Mouse (Mus musculus) cortical plate, adult 2 months (tissue): Measurements from ENCODE around the gene Anks1b.

ENCODE experiments used
- CTCF ChIP-seq: fragments of 200-500 bp; IDR thresholded peaks from 2 replicates; pipeline ENCODE4 v1.5.1; 2011; ENCODE audit warnings: mild to moderate bottlenecking, control low read depth, low read length; ENCODE audit not compliant: insufficient read depth; ENCODE audit errors: extremely low read depth
- POLR2A ChIP-seq: fragments of 200-500 bp; IDR thresholded peaks from 2 replicates; pipeline ENCODE4 v1.6.1; 2011; ENCODE audit warnings: mild to moderate bottlenecking, low read length, control low read depth; ENCODE audit not compliant: insufficient read depth; ENCODE audit errors: extremely low read depth

DNA sequence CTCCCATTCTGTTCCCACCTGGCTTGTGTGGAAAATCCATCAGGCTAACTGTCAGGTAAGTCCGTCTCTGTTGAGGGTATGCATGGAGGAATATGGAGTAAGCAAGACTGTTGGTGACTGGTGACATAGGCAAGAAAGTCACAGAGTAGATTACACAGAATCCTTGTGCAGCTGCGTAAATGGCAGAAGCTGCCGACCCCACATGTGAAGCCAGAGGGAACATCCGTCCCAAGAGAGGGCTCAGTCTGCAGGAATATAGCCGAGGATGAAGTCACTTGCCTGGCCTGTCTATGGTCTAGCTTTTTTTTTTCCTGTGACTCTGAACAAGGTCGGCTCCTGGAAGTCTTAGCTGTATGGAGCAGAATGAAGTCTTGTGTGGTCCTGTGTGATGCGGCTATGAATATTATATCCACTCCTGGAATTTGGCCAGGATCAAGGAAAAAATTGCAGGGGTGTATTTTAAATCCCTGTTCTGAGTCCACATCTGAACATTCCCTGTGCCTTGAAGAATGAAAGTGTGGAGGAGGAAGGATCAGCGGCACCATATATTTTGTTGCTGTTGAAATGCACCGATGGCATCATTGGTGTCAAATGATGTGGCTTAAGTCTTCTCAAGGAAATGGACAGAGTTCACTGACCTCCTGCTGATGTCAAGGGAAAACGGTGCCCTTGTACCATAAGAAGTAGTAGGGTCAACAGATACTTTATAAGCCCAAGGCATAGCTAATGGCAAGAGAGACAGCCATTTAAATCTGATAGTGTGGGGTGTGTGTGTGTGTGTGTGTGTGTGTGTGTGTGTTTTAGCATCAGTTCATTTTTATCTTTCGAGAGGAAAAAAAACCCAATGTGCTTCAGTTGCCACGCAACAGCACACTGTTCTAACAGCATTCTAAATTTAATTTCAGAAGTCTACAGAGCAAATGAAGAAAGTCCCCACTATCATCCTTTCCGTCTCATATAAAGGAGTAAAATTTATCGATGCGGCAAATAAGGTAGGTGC, 1067.5 kb downstream of the Anks1b start:
- TF ChIP-seq CTCF = no peak
- TF ChIP-seq POLR2A = no peak
